Mouse (Mus musculus): Measurements from ENCODE around the gene Fstl4. TPM values are rescaled to one million over a fixed set of nuclear protein-coding genes. Genes with fewer than 3 reads are reported as not detected.
A peak's percentile ranks its signal among the peaks of the same experiment; 100 is the strongest.

Gene Fstl4
- polyA plus RNA-seq, 1 experiment from 2014 or later, result 0.64 TPM

DNA sequence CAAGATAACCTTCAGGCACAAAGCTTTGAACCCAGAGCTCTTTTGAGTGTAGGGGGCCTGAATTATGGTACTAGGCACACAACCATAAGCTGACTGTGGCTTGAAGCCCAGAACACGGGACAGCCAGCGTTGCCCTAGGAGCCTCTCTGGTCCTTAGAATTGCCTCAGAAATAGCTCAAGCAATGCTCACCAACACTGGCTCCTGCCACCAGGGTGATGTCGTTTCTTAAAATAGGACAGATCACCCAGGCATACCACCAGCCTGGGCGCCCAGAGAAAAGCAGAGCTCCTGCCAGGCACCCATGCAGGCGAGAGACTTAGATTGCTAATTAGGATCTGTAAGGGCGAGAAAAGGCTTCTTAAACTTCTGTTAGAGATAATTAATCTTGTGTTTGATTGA lies 206.0 kb downstream of the Fstl4 start:
- Histone ChIP-seq H3K36me3 (ENCODE audit: control insufficient read depth, insufficient read depth, low read length) (no peaks in the 10 kb centered on the region), H3K4me1 (ENCODE audit: control insufficient read depth, insufficient read depth, low read length) (no peaks in the 10 kb centered on the region), H3K4me3 (ENCODE audit: low read depth, low read length) (no peak overlapping the region), H3K27me3 (ENCODE audit: control insufficient read depth, insufficient read depth, low read length) (no peaks in the 10 kb centered on the region), H3K9me3 (ENCODE audit: control insufficient read depth, low read length) (no peaks in the 10 kb centered on the region), H3K9ac (ENCODE audit: low read length) (no peak overlapping the region), H3K27ac (ENCODE audit: low read depth, low read length) (no peak overlapping the region), H3K4me2 (no peak overlapping the region)
- DNase-seq (ENCODE audit: low spot score, missing footprints), result no peak
- ATAC-seq (ENCODE audit: low FRiP score), result no peak
- 78% methylated on average over 6 of the region's 6 CpGs for WGBS

DNA sequence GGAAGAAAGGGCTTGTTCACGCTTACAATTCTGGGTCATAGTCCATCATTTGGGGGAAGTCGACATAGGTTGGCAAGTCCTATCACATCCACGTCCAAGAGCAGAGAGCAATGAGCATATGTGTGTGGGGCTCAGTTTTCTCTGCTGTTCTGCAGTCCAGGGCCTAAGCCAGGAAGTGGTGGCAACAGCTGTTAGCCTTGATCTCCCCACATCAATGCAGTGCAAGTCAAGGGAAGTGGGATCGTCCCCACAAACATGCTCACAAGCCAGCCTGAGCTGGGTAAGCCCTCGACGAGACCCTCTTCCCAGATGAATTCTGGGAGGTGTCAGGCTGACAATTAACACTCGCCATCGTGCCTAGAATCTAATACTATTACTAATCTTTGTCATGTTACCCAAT lies 222.6 kb downstream of the Fstl4 start:
- ATAC-seq (ENCODE audit: low FRiP score) (no peak), DNase-seq (ENCODE audit: low spot score, missing footprints) (no peak)
- Histone ChIP-seq H3K27me3 (ENCODE audit: control insufficient read depth, insufficient read depth, low read length) (no peaks in the 10 kb centered on the region), H3K9ac (ENCODE audit: low read length) (no peak overlapping the region), H3K27ac (ENCODE audit: low read depth, low read length) (no peak overlapping the region), H3K36me3 (ENCODE audit: control insufficient read depth, insufficient read depth, low read length) (no peaks in the 10 kb centered on the region), H3K4me1 (ENCODE audit: control insufficient read depth, insufficient read depth, low read length) (no peaks in the 10 kb centered on the region), H3K9me3 (ENCODE audit: control insufficient read depth, low read length) (no peaks in the 10 kb centered on the region; the same call in 1 of the 2 replicates), H3K4me2 (no peak overlapping the region), H3K4me3 (ENCODE audit: low read depth, low read length) (no peak overlapping the region)
- WGBS, result 88% methylated on average over 8 of the region's 8 CpGs

DNA sequence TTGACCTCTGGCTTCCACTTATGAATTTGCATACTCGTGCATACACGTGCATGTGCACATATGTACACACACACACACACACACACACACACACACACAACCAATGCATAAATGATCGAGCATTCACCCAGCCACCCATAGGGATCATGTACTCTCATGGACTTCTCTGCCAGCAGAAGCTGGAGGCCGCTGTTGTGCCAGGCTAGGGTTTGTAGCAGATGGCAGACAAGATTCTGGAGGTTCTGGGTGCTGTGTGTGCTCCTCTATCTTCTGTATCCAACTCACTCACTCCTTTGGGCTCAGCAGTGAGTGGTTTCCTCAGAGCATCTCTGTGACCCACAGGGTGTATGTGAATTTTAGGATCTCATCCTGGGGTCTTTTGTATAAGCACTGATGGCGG lies 230.3 kb downstream of the Fstl4 start:
- Histone ChIP-seq H3K4me2 (no peak overlapping the region), H3K27me3 (ENCODE audit: control insufficient read depth, insufficient read depth, low read length) (no peaks in the 10 kb centered on the region), H3K9ac (ENCODE audit: low read length) (no peak overlapping the region), H3K4me1 (ENCODE audit: control insufficient read depth, insufficient read depth, low read length) (no peaks in the 10 kb centered on the region), H3K36me3 (ENCODE audit: control insufficient read depth, insufficient read depth, low read length) (no peaks in the 10 kb centered on the region), H3K4me3 (ENCODE audit: low read depth, low read length) (no peak overlapping the region), H3K27ac (ENCODE audit: low read depth, low read length) (no peak overlapping the region), H3K9me3 (ENCODE audit: control insufficient read depth, low read length) (no peaks in the 10 kb centered on the region)
- no peak for DNase-seq (ENCODE audit: low spot score, missing footprints)
- WGBS, result 92% methylated on average over 5 of the region's 5 CpGs
- ATAC-seq (ENCODE audit: low FRiP score), result no peak

DNA sequence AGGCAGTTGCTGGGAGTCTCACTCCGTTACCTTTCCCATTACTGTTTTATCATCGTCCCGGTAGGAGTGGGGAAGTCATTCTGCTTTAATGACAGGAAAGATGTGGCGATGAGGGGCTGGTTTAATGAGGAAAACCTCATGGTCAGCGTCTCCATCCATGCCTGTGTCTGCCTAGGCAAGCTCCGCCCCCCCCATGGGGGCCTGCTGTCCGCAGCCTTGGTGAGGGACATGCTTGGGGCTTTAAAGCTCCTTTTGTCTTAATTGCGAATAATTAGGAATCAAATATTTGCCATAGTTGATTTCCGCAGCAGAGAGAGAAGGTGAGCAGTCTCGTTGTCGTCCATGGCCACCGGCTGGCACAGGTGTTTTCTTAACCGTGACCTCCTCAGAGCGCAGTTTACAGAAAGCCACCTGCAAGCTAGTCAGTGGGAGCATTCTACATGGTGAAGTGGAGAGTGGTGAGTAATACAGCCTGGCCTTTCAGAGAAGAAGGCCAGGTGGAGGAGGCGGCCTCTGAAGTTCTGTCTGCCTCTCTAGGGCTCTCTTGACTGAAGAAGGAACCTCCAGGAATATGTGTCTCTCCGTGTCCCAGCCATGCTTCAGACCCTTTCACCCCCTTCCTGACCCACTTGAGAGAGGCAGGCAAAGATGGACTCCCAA lies 232.1 kb downstream of the Fstl4 start:
- Histone ChIP-seq H3K4me1 (ENCODE audit: control insufficient read depth, insufficient read depth, low read length) (no peaks in the 10 kb centered on the region), H3K4me2 (no peak overlapping the region), H3K27ac (ENCODE audit: low read depth, low read length) (no peak overlapping the region), H3K27me3 (ENCODE audit: control insufficient read depth, insufficient read depth, low read length) (no peaks in the 10 kb centered on the region), H3K9me3 (ENCODE audit: control insufficient read depth, low read length) (no peaks in the 10 kb centered on the region), H3K4me3 (ENCODE audit: low read depth, low read length) (no peak overlapping the region), H3K9ac (ENCODE audit: low read length) (no peak overlapping the region), H3K36me3 (ENCODE audit: control insufficient read depth, insufficient read depth, low read length) (no peaks in the 10 kb centered on the region)
- WGBS, result 88% methylated on average over 16 of the region's 16 CpGs
- no peak for ATAC-seq (ENCODE audit: low FRiP score)
- DNase-seq (ENCODE audit: low spot score, missing footprints), result no peak

DNA sequence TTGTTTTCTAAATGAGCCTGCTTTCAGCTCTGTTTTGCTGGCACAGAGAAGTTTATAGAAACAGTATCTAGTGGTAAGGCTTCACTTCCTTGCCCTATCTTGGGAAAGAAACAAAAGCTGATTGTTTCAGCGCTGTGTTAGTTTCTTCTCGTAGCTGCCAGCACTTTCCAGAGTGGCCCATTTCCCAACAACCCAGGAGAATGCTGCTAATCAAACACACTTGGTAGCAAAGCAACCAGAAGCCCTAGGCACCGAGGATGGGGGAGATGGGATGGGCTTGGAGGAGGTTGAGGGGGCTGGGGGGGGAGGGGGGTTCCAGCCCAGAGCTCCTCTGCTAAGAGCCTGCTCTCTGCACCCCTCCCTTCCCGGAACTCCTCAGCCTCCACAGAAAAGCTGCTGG lies 233.0 kb downstream of the Fstl4 start:
- ATAC-seq (ENCODE audit: low FRiP score), result no peak
- Histone ChIP-seq H3K4me3 (ENCODE audit: low read depth, low read length) (no peak overlapping the region), H3K9me3 (ENCODE audit: control insufficient read depth, low read length) (no peaks in the 10 kb centered on the region), H3K4me1 (ENCODE audit: control insufficient read depth, insufficient read depth, low read length) (no peaks in the 10 kb centered on the region), H3K9ac (ENCODE audit: low read length) (no peak overlapping the region), H3K4me2 (no peak overlapping the region), H3K27me3 (ENCODE audit: control insufficient read depth, insufficient read depth, low read length) (no peaks in the 10 kb centered on the region), H3K36me3 (ENCODE audit: control insufficient read depth, insufficient read depth, low read length) (no peaks in the 10 kb centered on the region), H3K27ac (ENCODE audit: low read depth, low read length) (no peak overlapping the region)
- 42% methylated on average over 4 of the region's 4 CpGs for WGBS
- no peak for DNase-seq (ENCODE audit: low spot score, missing footprints)

DNA sequence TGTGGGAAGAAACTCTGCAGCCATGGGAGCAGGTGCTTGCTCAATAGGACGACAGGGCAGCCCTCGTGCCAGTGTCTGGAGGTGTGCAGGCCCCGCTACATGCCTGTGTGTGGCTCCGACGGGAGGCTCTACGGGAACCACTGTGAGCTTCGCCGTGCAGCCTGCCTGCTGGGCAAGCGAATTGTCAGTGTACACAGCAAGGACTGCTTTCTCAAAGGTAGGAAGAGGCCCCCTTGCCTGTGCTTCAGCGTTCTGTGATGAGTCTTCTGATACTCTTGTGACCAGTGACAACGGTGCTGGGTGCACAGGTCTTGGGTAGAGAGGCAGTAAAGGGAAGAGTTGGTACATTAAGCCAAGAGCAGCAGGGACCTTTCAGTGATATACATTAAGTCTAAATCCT lies 235.8 kb downstream of the Fstl4 start:
- no peak overlapping the region for H3K9ac ChIP-seq (ENCODE audit: low read length)
- H3K4me3 ChIP-seq (ENCODE audit: low read depth, low read length), result no peak overlapping the region
- H3K36me3 ChIP-seq (ENCODE audit: control insufficient read depth, insufficient read depth, low read length), result no peaks in the 10 kb centered on the region
- no peaks in the 10 kb centered on the region for H3K4me1 ChIP-seq (ENCODE audit: control insufficient read depth, insufficient read depth, low read length)
- no peak overlapping the region for H3K4me2 ChIP-seq
- no peak for DNase-seq (ENCODE audit: low spot score, missing footprints)
- no peaks in the 10 kb centered on the region for H3K9me3 ChIP-seq (ENCODE audit: control insufficient read depth, low read length)
- no peak for ATAC-seq (ENCODE audit: low FRiP score)
- no peak overlapping the region for H3K27ac ChIP-seq (ENCODE audit: low read depth, low read length)
- WGBS, result 83% methylated on average over 11 of the region's 11 CpGs
- H3K27me3 ChIP-seq (ENCODE audit: control insufficient read depth, insufficient read depth, low read length), result no peaks in the 10 kb centered on the region

DNA sequence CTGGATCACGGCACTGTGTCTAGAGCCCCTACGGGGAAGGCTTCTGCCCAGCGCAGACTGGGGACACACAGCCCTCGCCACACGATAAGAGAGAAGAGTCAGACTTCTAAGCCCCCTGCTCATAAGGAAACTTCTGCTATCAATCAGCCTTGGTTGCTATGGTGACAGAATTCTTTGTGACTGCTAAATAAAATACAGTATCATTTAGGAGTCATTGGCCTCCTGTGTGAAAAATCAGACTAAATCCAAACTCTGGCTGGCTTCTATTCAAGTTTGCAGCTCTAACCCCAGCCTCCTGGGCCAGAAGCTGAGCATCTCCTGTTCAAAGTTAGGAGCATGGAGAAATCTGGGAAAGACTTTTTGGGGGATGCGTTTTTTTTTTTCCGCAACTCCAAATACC lies 238.9 kb downstream of the Fstl4 start:
- H3K4me1 ChIP-seq (ENCODE audit: control insufficient read depth, insufficient read depth, low read length), result no peaks in the 10 kb centered on the region
- no peaks in the 10 kb centered on the region for H3K36me3 ChIP-seq (ENCODE audit: control insufficient read depth, insufficient read depth, low read length)
- H3K9me3 ChIP-seq (ENCODE audit: control insufficient read depth, low read length), result no peaks in the 10 kb centered on the region
- no peak for DNase-seq (ENCODE audit: low spot score, missing footprints)
- no peak overlapping the region for H3K9ac ChIP-seq (ENCODE audit: low read length)
- ATAC-seq (ENCODE audit: low FRiP score), result no peak
- no peak overlapping the region for H3K4me3 ChIP-seq (ENCODE audit: low read depth, low read length)
- no peak overlapping the region for H3K4me2 ChIP-seq
- H3K27ac ChIP-seq (ENCODE audit: low read depth, low read length), result no peak overlapping the region
- 74% methylated on average over 7 of the region's 7 CpGs for WGBS
- H3K27me3 ChIP-seq (ENCODE audit: control insufficient read depth, insufficient read depth, low read length), result no peaks in the 10 kb centered on the region

DNA sequence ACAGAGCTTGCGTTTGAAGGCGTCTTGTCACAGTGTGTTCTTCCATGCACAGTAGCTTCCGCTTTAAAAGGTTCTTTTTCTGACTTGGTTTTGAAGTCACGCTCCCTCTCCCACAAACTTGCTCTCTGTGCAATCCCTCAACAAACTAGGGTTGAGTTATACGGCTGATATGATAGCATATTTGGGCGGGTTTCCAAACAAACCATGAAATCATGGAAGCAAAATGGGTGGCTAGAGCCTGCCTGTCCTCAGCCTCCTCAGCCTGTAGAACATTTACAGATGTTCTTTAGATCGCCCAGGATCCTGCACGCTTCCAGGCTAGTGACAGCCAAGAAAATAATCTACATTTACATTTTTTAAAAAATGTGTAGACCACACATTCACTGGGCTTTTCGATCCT lies 239.4 kb downstream of the Fstl4 start:
- Histone ChIP-seq H3K27me3 (ENCODE audit: control insufficient read depth, insufficient read depth, low read length) (no peaks in the 10 kb centered on the region), H3K36me3 (ENCODE audit: control insufficient read depth, insufficient read depth, low read length) (no peaks in the 10 kb centered on the region), H3K27ac (ENCODE audit: low read depth, low read length) (no peak overlapping the region), H3K4me1 (ENCODE audit: control insufficient read depth, insufficient read depth, low read length) (no peaks in the 10 kb centered on the region), H3K4me3 (ENCODE audit: low read depth, low read length) (no peak overlapping the region), H3K4me2 (no peak overlapping the region), H3K9me3 (ENCODE audit: control insufficient read depth, low read length) (no peaks in the 10 kb centered on the region), H3K9ac (ENCODE audit: low read length) (no peak overlapping the region)
- DNase-seq (ENCODE audit: low spot score, missing footprints), result no peak
- no peak for ATAC-seq (ENCODE audit: low FRiP score)
- 93% methylated on average over 9 of the region's 9 CpGs for WGBS

DNA sequence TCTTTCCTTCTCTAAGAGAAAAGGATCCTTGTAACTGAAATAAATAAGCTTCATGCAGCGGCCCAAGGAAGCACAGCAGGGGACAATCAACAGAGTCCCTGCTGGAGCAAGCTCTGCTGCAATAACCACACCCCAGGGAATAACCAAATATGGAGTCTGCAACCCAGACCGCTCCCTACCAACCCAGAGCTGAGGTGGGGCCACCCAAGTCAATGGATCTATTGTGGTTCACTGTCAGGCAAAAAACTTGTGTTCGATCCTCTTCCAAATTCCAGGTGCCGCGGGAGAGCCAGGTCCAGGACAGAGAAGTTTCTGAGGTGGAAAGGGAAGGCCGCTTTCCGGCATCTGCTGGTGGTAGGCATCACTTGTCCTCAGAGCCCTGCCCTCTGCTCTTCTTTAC lies 245.2 kb downstream of the Fstl4 start:
- Histone ChIP-seq H3K4me2 (no peak overlapping the region), H3K27me3 (ENCODE audit: control insufficient read depth, insufficient read depth, low read length) (no peaks in the 10 kb centered on the region), H3K4me1 (ENCODE audit: control insufficient read depth, insufficient read depth, low read length) (no peaks in the 10 kb centered on the region), H3K36me3 (ENCODE audit: control insufficient read depth, insufficient read depth, low read length) (no peaks in the 10 kb centered on the region), H3K27ac (ENCODE audit: low read depth, low read length) (no peak overlapping the region), H3K9ac (ENCODE audit: low read length) (no peak overlapping the region), H3K9me3 (ENCODE audit: control insufficient read depth, low read length) (no peaks in the 10 kb centered on the region), H3K4me3 (ENCODE audit: low read depth, low read length) (no peak overlapping the region)
- ATAC-seq (ENCODE audit: low FRiP score) (no peak), DNase-seq (ENCODE audit: low spot score, missing footprints) (peak; percentile 28)
- WGBS, result 65% methylated on average over 7 of the region's 7 CpGs

Measured in midbrain, embryonic 11.5 days (tissue).